In the genomic region with DNA sequence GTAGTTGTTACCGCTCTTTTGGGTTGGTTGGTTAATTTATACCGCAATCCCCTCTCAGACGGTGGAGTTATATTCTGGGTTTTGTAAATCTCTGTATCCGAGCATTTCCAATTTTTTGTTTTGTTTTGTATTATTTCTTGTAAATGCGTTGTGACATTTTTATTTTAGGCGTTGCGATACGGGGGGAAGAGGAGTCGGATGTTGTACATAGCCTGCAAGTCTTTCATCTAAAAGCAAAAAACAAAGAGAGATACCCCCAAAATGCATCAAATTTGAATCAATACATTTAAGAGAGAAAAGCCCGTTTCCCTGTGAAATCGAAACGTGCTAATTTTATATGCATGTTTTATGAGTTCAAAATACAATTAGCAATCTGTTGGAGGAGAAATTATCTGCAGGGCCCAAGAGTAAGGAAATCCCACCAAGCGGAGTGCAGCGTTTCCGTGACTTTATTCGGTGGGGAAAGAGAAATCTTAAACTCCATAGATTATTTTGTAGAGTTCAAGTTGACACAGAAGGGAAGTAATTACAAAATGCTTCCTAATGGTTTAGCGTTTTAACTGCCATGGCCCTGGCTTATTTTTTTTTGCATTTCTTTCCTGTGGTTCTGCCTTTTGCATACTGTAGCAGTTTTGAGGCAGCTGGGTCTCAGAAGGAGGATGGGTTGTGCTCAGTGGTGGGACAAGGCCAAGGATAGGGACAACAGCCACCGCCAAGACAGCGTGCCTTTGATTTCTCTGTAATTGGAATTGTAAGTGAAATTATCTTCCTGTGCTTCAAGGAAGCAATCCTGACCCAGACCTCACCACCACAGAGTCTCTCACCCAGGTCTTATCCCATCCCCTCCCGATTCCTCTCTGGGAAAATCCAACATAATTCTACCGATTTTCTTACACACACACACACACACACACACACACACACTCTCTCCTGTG, we compare ENCODE assay signal across 16 mouse cellular contexts. TPM values are rescaled to one million over a fixed set of nuclear protein-coding genes. Genes with fewer than 3 reads are reported as not detected.
DNase-seq lines count a peak whose midpoint lies in the region; ATAC-seq lines count a peak whose summit lies in the region.
"Had no signal": no experiment of that assay in that cellular context is flagged by ENCODE, and none has a peak within 500 bp of the region (broad histone marks: within the 10 kb centered on the region; RNA-seq: fewer than 3 reads in every experiment).

No protein-coding gene starts in this region.

- peaks cover 24% of the 10 kb centered on the region for H3K4me1 ChIP-seq in forebrain, embryonic 11.5 days (replicated peaks; ENCODE audit: control insufficient read depth, insufficient read depth, low read length)
- H3K4me1 ChIP-seq in hindbrain, embryonic 15.5 days (replicated peaks) = peaks cover 35% of the 10 kb centered on the region

- no peaks in the 10 kb centered on the region for H3K9me3 ChIP-seq in forebrain, embryonic 11.5 days (ENCODE audit: control insufficient read depth, low read length)
- no peaks in the 10 kb centered on the region for H3K9me3 ChIP-seq in hindbrain, embryonic 15.5 days
- H3K9me3 ChIP-seq: limb, embryonic 15.5 days had no signal

- peak overlapping the region; percentile 99 for H3K27ac ChIP-seq in forebrain, embryonic 11.5 days (ENCODE audit: low read depth, low read length)
- peak overlapping the region; percentile 82 for H3K27ac ChIP-seq in hindbrain, embryonic 15.5 days (replicated peaks)
- H3K27ac ChIP-seq: heart, adult 2 months; kidney, postnatal 0 days; limb, embryonic 15.5 days had no signal

- ATAC-seq in forebrain, embryonic 11.5 days (replicated peaks; ENCODE audit: low FRiP score) = no peak
- ATAC-seq in hindbrain, embryonic 15.5 days (ENCODE audit: low FRiP score, low read depth) = no peak
- ATAC-seq in monocyte, adult 5-6 weeks (replicated peaks; ENCODE audit: insufficient number of reproducible peaks, low FRiP score, low TSS enrichment, poor library complexity, severe bottlenecking) = no peak

- DNase-seq in embryo, embryonic 10 days (ENCODE audit: low spot score) = peak; percentile 33
- no peak for DNase-seq in embryo, embryonic 11 days
- DNase-seq in forebrain, embryonic 11.5 days (ENCODE audit: low spot score) = peak; percentile 72
- peak; percentile 49 for DNase-seq in neural tube, embryonic 10.5 days (ENCODE audit: extremely low spot score, low spot score)
- DNase-seq in cerebellum, adult 9-10 months = no peak
- no peak for DNase-seq in heart, postnatal 25 days (ENCODE audit: low spot score)
- DNase-seq: cerebellum, postnatal 36 days; heart, adult 2 months; lung, embryonic 14.5 days had no signal

- 2% methylated on average over 21 of the region's 21 CpGs for WGBS in forebrain, embryonic 11.5 days
- 5% methylated on average over 21 of the region's 21 CpGs for WGBS in hindbrain, embryonic 15.5 days

- H3K27me3 ChIP-seq in forebrain, embryonic 11.5 days (ENCODE audit: control insufficient read depth, insufficient read depth, low read length) = peaks cover 7% of the 10 kb centered on the region
- H3K27me3 ChIP-seq in hindbrain, embryonic 15.5 days = peaks cover 58% of the 10 kb centered on the region

- peak overlapping the region; percentile 98 for H3K9ac ChIP-seq in forebrain, embryonic 11.5 days (ENCODE audit: low read length)
- peak overlapping the region; percentile 52 for H3K9ac ChIP-seq in hindbrain, embryonic 15.5 days
- H3K9ac ChIP-seq: limb, embryonic 15.5 days; lung, embryonic 14.5 days had no signal

- H3K4me3 ChIP-seq in forebrain, embryonic 11.5 days (ENCODE audit: low read depth, low read length) = peak overlapping the region; percentile 94
- peak overlapping the region; percentile 40 for H3K4me3 ChIP-seq in hindbrain, embryonic 15.5 days
- H3K4me3 ChIP-seq: heart, adult 2 months had no signal

- H3K4me2 ChIP-seq in forebrain, embryonic 11.5 days (ENCODE audit: low read depth, low read length, severe bottlenecking) = peak overlapping the region; percentile 71
- peak overlapping the region; percentile 56 for H3K4me2 ChIP-seq in hindbrain, embryonic 15.5 days

- intact Hi-C loops in heart, postnatal 25 days (cut with DNase I) = no loop called here

- no peaks in the 10 kb centered on the region for H3K36me3 ChIP-seq in forebrain, embryonic 11.5 days (ENCODE audit: control insufficient read depth, insufficient read depth, low read length)
- H3K36me3 ChIP-seq in hindbrain, embryonic 15.5 days = no peaks in the 10 kb centered on the region
- H3K36me3 ChIP-seq: G1E; limb, embryonic 15.5 days had no signal

RNA-seq across cellular contexts. Expression of a gene that starts 3.2 kb away (rescaled TPM):
- polyA plus RNA-seq in forebrain, embryonic 11.5 days (2014; fragmentation: Nextera tagmentation; extraction: Ambion mirVana) = 11.3 and 12.4 TPM in 2 replicates
- polyA plus RNA-seq in hindbrain, embryonic 15.5 days (2015; fragmentation: Nextera tagmentation; extraction: Ambion mirVana) = 1.9 TPM in 2 replicates
- not detected in 3 replicates for total RNA-seq in monocyte, adult 5-6 weeks (2017)
- not detected for total RNA-seq in heart, postnatal 25 days (2021)
- total RNA-seq: heart, adult 2 months; megakaryocyte, adult 5-6 weeks had no signal
- polyA plus RNA-seq: G1E; heart, adult 2 months; kidney, postnatal 0 days; limb, embryonic 15.5 days; thymus, postnatal 0 days had no signal

Comparison
In these comparisons a context has a peak if more than half of its experiments do, and no peak if none do; other contexts are left out.
1. DNase-seq: peak in embryo, embryonic 10 days (single experiment), forebrain, embryonic 11.5 days (single experiment) and neural tube, embryonic 10.5 days (single experiment); none in embryo, embryonic 11 days (single experiment), cerebellum, adult 9-10 months (single experiment) and heart, postnatal 25 days (single experiment).